Mouse (Mus musculus) E14TG2a.4 (cell line): ENCODE measurements at regions not wholly inside any gene's neighbourhood (a gene's known extent, or its start where the extent isn't known, plus 50 kb on each side); places are given as distances from the start of the nearest gene placed in this dataset.

Experiments used
- H3K27me3 ChIP-seq: 2 replicates; pipeline ENCODE4 v1.6.1; 2014; ENCODE audit warnings: low read length, control low read depth; ENCODE audit not compliant: insufficient read depth
- H3K36me3 ChIP-seq: 2 replicates; pipeline ENCODE4 v1.6.1; 2014; ENCODE audit warnings: low read length, control low read depth; ENCODE audit not compliant: insufficient read depth
- H3K4me1 ChIP-seq: replicated peaks from 2 replicates; pipeline ENCODE4 v1.6.1; 2014; ENCODE audit warnings: low read depth, low read length, control low read depth
- H3K4me3 ChIP-seq: replicated peaks from 2 replicates; pipeline ENCODE4 v1.5.1; 2014; ENCODE audit warnings: mild to moderate bottlenecking, low read length
- H3K9me3 ChIP-seq: 2 replicates; pipeline ENCODE4 v1.6.1; 2014; ENCODE audit warnings: low read length, control low read depth
- CTCF ChIP-seq: conservative IDR thresholded peaks from 2 replicates; pipeline ENCODE4 v1.5.1; 2014; ENCODE audit warnings: low read length
- NANOG ChIP-seq: IDR thresholded peaks from 2 replicates; pipeline ENCODE4 v1.6.1; 2014; ENCODE audit warnings: borderline replicate concordance, low read length, mixed read lengths
- POU5F1 ChIP-seq: IDR thresholded peaks from 2 replicates; pipeline ENCODE4 v1.6.1; 2014; ENCODE audit warnings: low read length, borderline replicate concordance

DNA sequence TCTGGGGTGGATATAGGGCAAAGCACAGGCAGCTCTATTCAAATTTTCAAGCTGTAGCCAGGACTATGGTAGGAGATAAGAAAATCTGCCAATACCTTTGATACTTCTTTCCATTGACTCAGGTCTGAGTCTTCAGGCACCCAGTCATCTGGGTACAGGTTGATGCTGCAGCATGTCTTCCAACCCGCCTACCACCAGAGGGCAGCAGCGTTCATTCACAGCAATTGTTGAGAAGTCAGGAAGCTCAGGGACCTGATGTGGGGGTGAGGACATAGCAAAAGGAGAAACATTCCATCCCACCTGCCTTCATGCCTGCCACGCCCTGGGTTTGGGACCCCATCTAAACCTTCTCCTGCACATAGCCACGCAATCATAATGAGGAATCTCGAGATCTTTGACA is 118.2 kb upstream of the Gm21876 start:
- no peaks in the 10 kb centered on the region for H3K36me3 ChIP-seq
- no peak overlapping the region for H3K4me3 ChIP-seq
- H3K27me3 ChIP-seq, result no peaks in the 10 kb centered on the region
- no peaks in the 10 kb centered on the region for H3K9me3 ChIP-seq
- TF ChIP-seq POU5F1, result no peak
- peak; percentile 67 for TF ChIP-seq CTCF
- no peak for TF ChIP-seq NANOG
- no peaks in the 10 kb centered on the region for H3K4me1 ChIP-seq

DNA sequence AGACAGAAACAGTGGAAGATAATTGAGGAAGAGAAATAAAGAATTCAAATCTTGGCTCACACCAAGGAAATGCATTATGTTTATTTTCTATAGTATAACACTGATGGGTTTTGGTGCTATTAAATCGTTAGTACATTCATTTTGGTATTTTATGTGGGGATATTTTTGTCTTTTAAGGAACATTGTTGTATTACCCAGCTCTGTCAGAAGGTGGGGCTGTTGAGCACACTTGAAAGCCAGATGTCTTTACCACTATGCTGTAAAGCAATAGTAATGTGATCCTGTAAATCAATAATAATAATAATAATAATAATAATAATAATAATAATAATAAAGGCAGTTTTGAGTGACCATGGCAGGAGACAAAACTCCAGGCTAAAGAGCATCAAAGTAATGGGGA is 120.0 kb upstream of the Gm21876 start:
- H3K4me3 ChIP-seq, result no peak overlapping the region
- no peaks in the 10 kb centered on the region for H3K36me3 ChIP-seq
- H3K4me1 ChIP-seq, result no peaks in the 10 kb centered on the region
- no peaks in the 10 kb centered on the region for H3K9me3 ChIP-seq
- H3K27me3 ChIP-seq, result no peaks in the 10 kb centered on the region
- TF ChIP-seq CTCF, result peak; percentile 32
- TF ChIP-seq NANOG, result no peak

DNA sequence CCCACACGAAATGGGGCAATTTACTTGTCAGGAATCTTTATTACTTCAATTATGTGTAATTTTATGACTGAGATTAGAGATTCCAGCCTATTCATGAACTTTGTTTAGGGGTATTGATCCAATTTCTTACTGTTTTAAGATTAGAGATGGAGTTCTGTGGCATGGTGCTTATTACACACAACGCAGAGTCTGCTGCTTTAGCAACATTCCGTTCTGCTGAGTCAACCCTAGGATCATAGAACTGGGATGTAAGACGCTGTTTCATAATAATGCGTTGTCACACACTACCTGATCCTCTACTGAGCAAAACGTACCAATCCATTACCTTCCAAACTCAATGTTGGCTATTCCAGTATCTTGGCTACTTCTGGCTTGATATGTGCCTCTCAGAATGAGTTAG is 121.9 kb upstream of the Gm21876 start:
- Histone ChIP-seq H3K4me3 (no peak overlapping the region), H3K27me3 (no peaks in the 10 kb centered on the region), H3K4me1 (no peaks in the 10 kb centered on the region), H3K36me3 (no peaks in the 10 kb centered on the region), H3K9me3 (no peaks in the 10 kb centered on the region)
- no peak for TF ChIP-seq POU5F1
- no peak for TF ChIP-seq CTCF
- no peak for TF ChIP-seq NANOG

DNA sequence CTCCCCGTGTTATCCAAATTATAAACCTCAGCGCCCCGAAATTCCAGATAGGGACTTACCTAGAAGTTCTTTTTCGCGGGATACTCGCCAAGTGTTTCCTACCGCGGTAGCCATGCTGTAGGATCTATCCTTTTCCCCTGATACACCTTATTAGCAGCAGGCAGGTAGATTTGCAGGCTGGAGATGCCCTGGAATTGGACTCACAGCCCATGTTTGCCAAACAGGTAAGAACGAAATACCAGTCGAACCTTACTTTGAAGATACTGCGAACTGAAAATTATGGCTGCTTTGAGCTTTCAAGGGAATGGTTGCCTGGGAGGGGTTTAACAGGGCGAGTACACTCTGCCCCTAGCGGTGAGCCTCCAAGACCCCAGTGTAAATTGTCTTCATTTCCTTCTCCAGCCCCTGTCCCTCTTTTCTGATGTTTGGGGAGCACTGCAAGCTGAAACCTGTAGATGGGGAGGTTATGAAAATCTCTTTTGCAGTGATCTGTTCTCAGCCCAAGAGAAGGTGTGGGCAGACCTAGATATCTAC is 149.8 kb upstream of the Agtr2 start:
- Histone ChIP-seq H3K36me3 (no peaks in the 10 kb centered on the region), H3K27me3 (no peaks in the 10 kb centered on the region), H3K4me1 (no peaks in the 10 kb centered on the region)

DNA sequence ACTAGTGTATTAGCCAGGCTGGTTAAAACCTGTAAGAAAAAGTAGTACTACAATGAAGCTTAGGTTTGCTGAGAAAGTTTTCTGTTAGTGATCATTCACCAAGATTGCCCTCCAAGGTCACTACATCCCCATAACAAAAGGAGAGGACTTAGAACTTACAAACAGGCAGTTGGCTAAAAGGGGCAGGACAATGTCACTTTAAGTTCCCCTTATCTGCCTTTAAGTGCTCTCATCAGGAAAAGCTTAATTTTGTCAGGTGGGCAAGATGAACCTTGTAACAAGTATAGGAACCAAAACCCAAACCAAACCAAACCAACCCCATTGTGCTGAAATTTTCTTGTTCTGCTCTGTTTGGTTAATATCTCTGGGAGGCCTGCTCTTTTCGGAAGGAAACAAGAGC is 139.9 kb upstream of the Agtr2 start:
- Histone ChIP-seq H3K9me3 (no peaks in the 10 kb centered on the region), H3K4me3 (no peak overlapping the region), H3K27me3 (no peaks in the 10 kb centered on the region), H3K36me3 (no peaks in the 10 kb centered on the region), H3K4me1 (peaks cover 27% of the 10 kb centered on the region)
- peak; percentile 93 for TF ChIP-seq NANOG
- TF ChIP-seq POU5F1, result no peak

More for the DNA sequence above, 149.8 kb upstream of the Agtr2 start:
- Histone ChIP-seq H3K4me3 (peak overlapping the region; percentile 70), H3K9me3 (no peaks in the 10 kb centered on the region)
- TF ChIP-seq CTCF (peak; percentile 45), POU5F1 (no peak), NANOG (no peak)

DNA sequence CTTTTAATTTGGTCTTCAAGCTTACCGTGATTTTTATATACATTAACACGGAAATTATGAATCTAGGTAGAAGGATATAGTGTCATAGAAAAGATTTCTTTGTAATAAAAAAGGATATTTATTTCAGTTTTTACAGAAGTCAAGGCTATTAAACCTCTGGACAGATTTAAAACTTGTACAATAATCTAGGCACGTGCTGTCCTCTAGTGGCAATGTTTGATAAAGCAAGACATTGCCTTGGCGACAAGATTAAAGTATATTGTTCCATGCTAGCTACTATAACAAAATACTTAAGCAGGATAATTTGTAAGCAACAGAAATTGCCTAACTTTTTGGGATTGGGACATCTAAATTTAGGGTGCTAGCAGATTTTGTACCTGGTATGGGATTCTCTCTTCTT is 133.8 kb upstream of the Agtr2 start:
- no peak overlapping the region for H3K4me3 ChIP-seq
- TF ChIP-seq CTCF (peak; percentile 81), NANOG (no peak)
- H3K4me1 ChIP-seq, result no peaks in the 10 kb centered on the region
- H3K27me3 ChIP-seq, result no peaks in the 10 kb centered on the region
- H3K36me3 ChIP-seq, result no peaks in the 10 kb centered on the region
- no peaks in the 10 kb centered on the region for H3K9me3 ChIP-seq

DNA sequence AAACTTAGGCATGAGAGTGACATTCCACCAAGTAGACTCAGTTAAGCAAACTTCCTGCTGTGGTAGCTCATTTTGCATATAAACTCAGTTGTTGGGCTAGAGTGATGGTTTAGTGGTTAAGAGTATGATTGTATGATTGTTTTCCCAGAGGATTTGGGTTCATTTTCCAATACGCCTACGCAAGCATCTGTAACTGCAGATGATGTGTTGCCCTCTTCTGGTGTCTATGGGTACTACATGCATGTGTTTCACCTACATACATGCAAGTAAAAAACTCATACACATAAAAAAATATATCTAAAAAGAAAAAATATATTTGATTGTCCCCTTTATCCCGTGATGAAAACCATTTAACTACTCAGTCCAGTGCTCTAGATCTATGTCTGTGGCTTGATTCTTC is 132.0 kb upstream of the Agtr2 start:
- Histone ChIP-seq H3K4me3 (no peak overlapping the region), H3K27me3 (no peaks in the 10 kb centered on the region), H3K36me3 (no peaks in the 10 kb centered on the region), H3K9me3 (no peaks in the 10 kb centered on the region), H3K4me1 (no peaks in the 10 kb centered on the region)
- TF ChIP-seq CTCF (peak; percentile 49), NANOG (no peak), POU5F1 (no peak)

DNA sequence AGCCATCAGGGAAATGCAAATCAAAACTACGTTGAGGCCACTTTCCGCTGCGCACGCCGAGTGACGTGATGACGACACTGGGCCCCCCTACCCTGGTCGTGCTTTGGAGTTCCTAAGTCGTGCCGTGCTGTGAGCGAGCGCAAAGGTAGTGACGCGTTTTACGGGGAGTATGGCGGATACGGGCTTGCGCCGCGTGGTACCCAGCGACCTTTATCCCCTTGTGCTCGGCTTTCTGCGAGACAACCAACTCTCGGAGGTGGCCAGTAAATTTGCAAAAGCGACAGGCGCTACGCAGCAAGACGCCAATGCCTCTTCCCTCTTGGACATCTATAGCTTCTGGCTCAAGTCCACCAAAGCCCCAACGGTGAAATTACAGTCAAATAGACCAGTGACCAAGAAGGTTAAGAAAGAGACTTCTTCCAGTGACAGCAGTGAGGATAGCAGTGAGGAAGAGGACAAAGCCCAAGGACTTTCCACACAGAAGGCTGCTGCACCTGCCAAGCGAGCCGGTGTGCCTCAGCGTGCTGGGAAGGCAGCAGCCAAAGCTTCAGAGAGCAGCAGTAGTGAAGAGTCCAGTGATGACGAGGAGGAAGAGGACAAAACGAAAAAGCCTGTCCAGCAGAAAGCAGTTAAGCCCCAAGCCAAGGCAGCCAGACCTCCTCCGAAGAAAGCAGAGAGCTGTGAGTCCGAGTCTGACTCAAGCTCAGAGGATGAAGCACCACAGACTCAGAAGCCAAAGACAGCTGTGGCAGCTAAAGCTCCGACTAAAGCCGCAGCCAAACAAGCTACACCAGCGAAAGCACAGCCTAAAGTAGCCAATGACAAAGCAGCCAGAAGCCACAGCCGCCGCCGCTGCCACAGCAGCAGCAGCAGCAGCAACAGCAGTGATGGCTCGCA is 123.3 kb upstream of the Agtr2 start:
- H3K4me1 ChIP-seq, result no peaks in the 10 kb centered on the region; the same call in 1 of the 2 replicates
- H3K36me3 ChIP-seq, result no peaks in the 10 kb centered on the region
- TF ChIP-seq POU5F1, result no peak
- no peak for TF ChIP-seq CTCF
- no peak for TF ChIP-seq NANOG
- H3K4me3 ChIP-seq, result peak overlapping the region; percentile 70
- H3K27me3 ChIP-seq, result peaks cover 23% of the 10 kb centered on the region
- H3K9me3 ChIP-seq, result no peaks in the 10 kb centered on the region
